Mouse (Mus musculus) limb, embryonic 12.5 days (tissue): Measurements from ENCODE around the gene Ahctf1. TPM values are rescaled to one million over a fixed set of nuclear protein-coding genes. Genes with fewer than 3 reads are reported as not detected.

ENCODE experiments used
- ATAC-seq: fragments of 200-750 bp; cut with Nextera tagmentation; 2 replicates; pipeline ENCODE4 v1.8.0; 2017; ENCODE audit warnings: low read depth, moderate TSS enrichment; ENCODE audit not compliant: insufficient number of reproducible peaks, insufficient read depth, low FRiP score, low TSS enrichment
- H3K27ac ChIP-seq: fragments of 300-500 bp; sonication (generic); 2 replicates; pipeline ENCODE4 v1.5.1; 2016; ENCODE audit warnings: mild to moderate bottlenecking, moderate library complexity
- H3K27me3 ChIP-seq: fragments of 300-500 bp; sonication (generic); 2 replicates; pipeline ENCODE4 v1.6.1; 2016; ENCODE audit warnings: mild to moderate bottlenecking, moderate library complexity
- H3K36me3 ChIP-seq: fragments of 300-500 bp; sonication (generic); 2 replicates; pipeline ENCODE4 v1.6.1; 2016; ENCODE audit warnings: mild to moderate bottlenecking, moderate library complexity
- H3K4me1 ChIP-seq: fragments of 300-500 bp; sonication (generic); replicated peaks from 2 replicates; pipeline ENCODE4 v1.6.1; 2016
- H3K4me2 ChIP-seq: fragments of 300-500 bp; sonication (generic); 2 replicates; pipeline ENCODE4 v1.6.1; 2016; ENCODE audit warnings: mild to moderate bottlenecking, moderate library complexity
- H3K4me3 ChIP-seq: fragments of 300-500 bp; sonication (generic); replicated peaks from 2 replicates; pipeline ENCODE4 v1.5.1; 2016; ENCODE audit warnings: mild to moderate bottlenecking
- H3K9ac ChIP-seq: fragments of 300-500 bp; sonication (generic); replicated peaks from 2 replicates; pipeline ENCODE4 v1.6.1; 2016; ENCODE audit warnings: mild to moderate bottlenecking, moderate library complexity
- H3K9me3 ChIP-seq: fragments of 300-500 bp; sonication (generic); 2 replicates; pipeline ENCODE4 v1.6.1; 2016; ENCODE audit warnings: mild to moderate bottlenecking, moderate library complexity
- WGBS: fragments of 180-500 bp; shearing (Covaris S2); methylation state at CpG from one replicate; pipeline ENCODE4 v1.1.7; 2016; 5-methylcytosine and 5-hydroxymethylcytosine counted together
- polyA plus RNA-seq: library from polyadenylated mRNA; unstranded; fragments of >200 nt; fragmentation: Nextera tagmentation; extraction: Ambion mirVana; gene quantifications from 2 replicates; pipeline ENCODE4 v1.2.1, GENCODE M21; 2016

Gene Ahctf1
- polyA plus RNA-seq, 1 experiment from 2014 or later = 33.3 TPM

DNA sequence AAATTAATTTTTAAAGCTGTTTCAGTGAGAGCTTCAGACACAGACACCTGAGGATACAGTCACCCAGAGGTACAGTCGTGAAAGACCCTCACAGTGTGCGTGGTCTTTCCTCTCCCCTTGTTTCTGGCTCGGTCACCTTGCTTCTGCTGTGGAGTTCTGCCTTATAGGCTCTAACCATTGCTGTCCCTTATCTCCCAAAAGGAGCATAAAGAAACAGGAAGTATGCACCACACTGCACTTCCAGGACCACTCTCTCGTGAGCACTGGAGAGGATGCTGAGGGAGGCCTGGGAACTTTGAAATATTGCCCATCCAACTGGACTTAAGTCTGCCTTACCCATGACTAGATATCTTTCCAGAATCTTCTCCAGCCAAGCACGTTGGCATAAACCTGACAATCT lies 92.7 kb downstream of the Ahctf1 start:
- no peaks in the 10 kb centered on the region for H3K36me3 ChIP-seq
- H3K9me3 ChIP-seq = 0 out of 2 replicates have a peak, but pooled peaks cover 1% of the 10 kb centered on the region
- no peaks in the 10 kb centered on the region; the same call in 1 of the 2 replicates for H3K4me1 ChIP-seq
- no peak overlapping the region for H3K27ac ChIP-seq
- no peak for ATAC-seq
- no peak overlapping the region for H3K4me3 ChIP-seq
- H3K4me2 ChIP-seq = no peak overlapping the region
- no peak overlapping the region for H3K9ac ChIP-seq
- H3K27me3 ChIP-seq = no peaks in the 10 kb centered on the region
- 84% methylated on average over 5 of the region's 5 CpGs for WGBS

- no peak for ATAC-seq
- no peak overlapping the region for H3K27ac ChIP-seq
- H3K4me2 ChIP-seq = no peak overlapping the region
- no peak overlapping the region for H3K4me3 ChIP-seq
- no peaks in the 10 kb centered on the region for H3K27me3 ChIP-seq
- H3K4me1 ChIP-seq = no peaks in the 10 kb centered on the region; the same call in 1 of the 2 replicates
- H3K9me3 ChIP-seq = no peaks in the 10 kb centered on the region
- H3K9ac ChIP-seq = no peak overlapping the region
- WGBS = 87% methylated on average over 6 of the region's 6 CpGs
- no peaks in the 10 kb centered on the region for H3K36me3 ChIP-seq
Measured at GRCm38 (mm10) chr1:179709390-179709789, 94.1 kb downstream of the Ahctf1 start.

GRCm38 (mm10) chr1:179705154-179705553 lies 98.3 kb downstream of the Ahctf1 start:
- no peak overlapping the region for H3K4me3 ChIP-seq
- ATAC-seq = no peak
- H3K9ac ChIP-seq = no peak overlapping the region
- 89% methylated on average over 6 of the region's 6 CpGs for whole genome bisulfite sequencing
- H3K27me3 ChIP-seq = no peaks in the 10 kb centered on the region
- H3K36me3 ChIP-seq = no peaks in the 10 kb centered on the region
- H3K9me3 ChIP-seq = no peaks in the 10 kb centered on the region
- no peak overlapping the region for H3K4me2 ChIP-seq
- no peak overlapping the region for H3K27ac ChIP-seq
- H3K4me1 ChIP-seq = no peaks in the 10 kb centered on the region; the same call in 1 of the 2 replicates

DNA sequence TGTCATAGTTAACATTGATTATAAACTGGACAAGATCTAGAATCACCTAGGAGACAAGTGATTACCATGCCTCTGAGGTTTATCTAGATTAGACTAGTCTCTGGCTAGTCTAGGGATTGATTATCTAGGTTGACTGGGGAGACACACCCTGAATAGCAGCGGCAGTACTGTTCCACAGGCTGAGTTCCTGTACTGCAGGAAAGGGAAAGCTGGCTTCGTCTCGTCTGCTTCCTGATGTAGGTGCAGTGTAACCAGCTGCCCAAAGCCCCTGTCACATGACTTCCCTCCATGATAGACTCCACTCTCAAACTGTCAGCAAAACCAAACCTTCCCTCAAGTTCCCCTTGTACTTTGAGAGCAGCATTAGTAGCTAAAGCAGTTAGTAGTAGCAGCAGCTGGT lies 99.3 kb downstream of the Ahctf1 start:
- no peaks in the 10 kb centered on the region; the same call in 1 of the 2 replicates for H3K4me1 ChIP-seq
- H3K4me3 ChIP-seq = no peak overlapping the region
- no peaks in the 10 kb centered on the region for H3K36me3 ChIP-seq
- 82% methylated on average over 3 of the region's 3 CpGs for WGBS
- no peaks in the 10 kb centered on the region for H3K9me3 ChIP-seq
- H3K27ac ChIP-seq = no peak overlapping the region
- no peak overlapping the region for H3K9ac ChIP-seq
- H3K27me3 ChIP-seq = no peaks in the 10 kb centered on the region
- no peak for ATAC-seq
- H3K4me2 ChIP-seq = no peak overlapping the region

Other genes starting within 250 kb of the Ahctf1 start
- gene Sccpdh, start 135.5 kb downstream of the Ahctf1 start, polyA plus RNA-seq = 87.4 and 89.3 TPM in 2 replicates
- not detected in 2 replicates for gene Kif28, start 58.4 kb downstream of the Ahctf1 start, polyA plus RNA-seq
- gene Gm10518, start 304 bp downstream of the Ahctf1 start, polyA plus RNA-seq = 0.28 and 0.35 TPM in 2 replicates
- 16.1 and 18.0 TPM in 2 replicates for gene Cdc42bpa, start 156.8 kb upstream of the Ahctf1 start, polyA plus RNA-seq